Mouse (Mus musculus) heart, postnatal 25 days (tissue): ENCODE data around the gene Lyrm4. TPM values are rescaled to one million over a fixed set of nuclear protein-coding genes. Genes with fewer than 3 reads are reported as not detected.

ENCODE experiments used
- DNase-seq: peaks from one replicate; pipeline ENCODE4 v3.0.0; 2022; ENCODE audit warnings: low spot score
- intact Hi-C: fragments of 180-260 bp; cut with DNase I; formaldehyde crosslinking; loops from one replicate; pipeline ENCODE4 v1.15.1; 2025
- total RNA-seq, 2 experiments: library from RNA; stranded (reverse); gene quantifications; 2 replicates each; pipeline ENCODE4 v1.2.3; 2021

The Lyrm4 gene
- 10 to 100 TPM in 1 of 2 experiments, 1 to 10 TPM in 1; 8.3 to 10.2 TPM for total RNA-seq

DNA sequence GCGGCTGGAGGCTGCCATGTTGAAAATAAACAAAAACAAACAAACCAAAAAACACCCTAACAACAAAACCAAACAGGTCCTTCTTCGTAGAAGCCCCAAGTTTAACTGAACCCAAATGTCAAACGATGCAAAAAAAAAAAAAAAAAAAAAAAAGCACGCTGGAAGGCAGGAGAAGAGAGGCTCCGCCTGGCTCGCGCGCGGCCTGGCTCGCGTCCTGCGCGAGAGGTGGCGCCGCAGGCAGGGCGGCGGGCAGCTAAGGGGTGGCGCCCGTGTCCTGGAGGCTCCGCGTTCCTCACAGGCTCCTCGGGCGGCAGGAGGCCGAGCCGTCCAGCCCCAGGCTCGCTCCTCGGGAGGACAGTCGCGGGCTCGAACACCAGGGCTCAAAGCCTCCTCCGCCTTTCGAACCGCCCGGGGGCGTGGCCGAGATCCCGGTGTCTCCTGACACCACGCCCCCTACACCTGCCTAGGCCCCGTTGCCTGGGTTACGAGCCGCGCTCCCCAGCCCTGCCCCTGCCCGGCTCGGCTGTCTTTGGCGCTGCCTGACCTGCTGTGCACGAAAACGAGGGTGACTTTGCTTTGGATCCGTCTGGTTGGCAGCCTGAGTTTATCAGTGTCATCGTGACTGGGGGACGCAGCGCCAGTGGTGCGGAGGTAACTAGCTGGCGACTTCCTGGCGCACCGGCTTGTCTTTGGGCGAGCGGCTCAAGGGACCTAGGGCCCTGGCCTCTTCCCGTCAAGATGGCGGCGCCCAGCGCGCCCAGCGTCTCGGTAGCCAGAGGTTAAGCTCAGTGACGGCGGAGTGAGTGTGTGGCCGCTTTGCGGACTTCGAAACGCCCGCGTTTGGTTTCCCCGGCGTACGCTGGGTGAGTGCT is at the start of gene Lyrm4, which contains the start of gene Fars2:
TSS of gene Lyrm4 (minus strand) at position 384 of the 872 bp plus-strand sequence.
TSS of gene Fars2 (plus strand) at position 270 of the 872 bp plus-strand sequence.
- peak; percentile 92 for DNase-seq
- intact Hi-C loops = loop anchor here (5.0 to 10.0 kb wide), 2 partner anchors 100 to 157 kb away; no protein-coding TSS in a partner anchor

- DNase-seq = no peak
These were observed 46.6 kb upstream of the Lyrm4 start for GRCm38 (mm10) chr13:36163898-36164297.

GRCm38 (mm10) chr13:36163411-36163810 is 46.1 kb upstream of the Lyrm4 start:
- intact Hi-C loops = no loop called here
- DNase-seq = no peak

More at GRCm38 (mm10) chr13:36163898-36164297, 46.6 kb upstream of the Lyrm4 start:
- intact Hi-C loops = no loop called here

DNA sequence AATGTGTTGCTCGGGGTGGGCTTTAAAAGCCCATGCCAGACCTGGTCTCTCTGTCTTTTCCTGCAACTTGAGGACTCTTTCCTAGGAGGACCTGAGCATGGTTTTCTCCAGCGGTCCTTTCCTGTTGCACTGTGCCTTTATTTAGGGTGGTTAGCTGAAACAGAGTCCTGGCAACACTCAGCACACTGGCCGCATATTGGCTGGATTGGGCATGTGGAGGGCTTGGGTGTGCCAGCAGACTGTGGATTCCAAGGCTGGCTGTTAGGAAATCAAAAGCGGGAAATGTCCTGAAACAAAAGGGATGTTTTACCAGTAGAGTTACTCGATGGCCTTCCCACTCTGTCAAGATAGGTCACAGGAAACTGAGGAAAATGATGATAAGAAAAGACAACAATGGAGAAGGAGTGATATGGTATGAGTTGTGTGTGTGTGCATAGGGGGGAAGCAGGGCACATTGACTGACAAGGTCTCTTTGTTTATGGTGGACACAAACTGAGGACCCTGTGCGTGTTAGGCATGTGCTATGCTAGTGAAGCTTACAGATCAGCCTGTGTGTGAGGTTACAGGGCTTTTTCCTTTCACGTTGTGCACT is 39.1 kb upstream of the Lyrm4 start:
- intact Hi-C loops = no loop called here
- no peak for DNase-seq

DNA sequence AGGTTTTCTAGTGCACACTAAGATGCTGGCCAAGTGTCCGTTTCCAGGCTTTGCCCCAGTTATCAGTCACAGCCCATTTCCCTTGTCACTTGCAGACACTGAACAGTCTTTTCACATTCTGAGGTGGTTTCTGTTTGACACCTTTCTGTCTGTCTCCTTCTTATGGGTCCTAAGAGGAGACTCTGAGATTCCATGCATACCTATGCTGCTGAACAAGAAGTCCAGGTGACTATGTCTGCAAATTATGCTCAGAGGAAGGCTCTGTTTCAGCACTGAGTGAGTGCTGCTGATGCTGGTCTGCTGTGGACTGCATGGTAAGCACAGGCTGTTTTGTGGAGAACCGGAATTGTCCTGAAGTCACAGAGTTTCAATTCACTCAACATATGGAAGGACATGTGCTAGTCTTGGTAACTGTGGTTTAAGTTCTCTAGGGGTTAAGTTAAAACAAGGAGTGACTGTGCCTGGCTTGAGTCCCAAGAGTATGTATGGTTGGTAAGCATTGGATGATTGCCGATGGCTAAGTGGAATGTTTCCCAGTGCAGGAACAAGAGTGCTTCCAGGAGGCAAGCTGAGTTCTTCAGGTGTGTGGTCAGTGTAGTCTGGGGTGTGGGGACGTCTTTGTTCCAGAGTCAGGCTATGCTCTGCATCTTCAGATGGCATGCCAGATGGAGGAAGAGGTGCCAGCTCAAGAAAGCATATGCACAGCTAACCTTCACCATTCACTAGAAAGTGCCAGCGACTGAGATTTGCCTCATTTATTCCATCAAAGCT is 35.6 kb upstream of the Lyrm4 start:
- intact Hi-C loops = no loop called here
- DNase-seq = no peak

DNA sequence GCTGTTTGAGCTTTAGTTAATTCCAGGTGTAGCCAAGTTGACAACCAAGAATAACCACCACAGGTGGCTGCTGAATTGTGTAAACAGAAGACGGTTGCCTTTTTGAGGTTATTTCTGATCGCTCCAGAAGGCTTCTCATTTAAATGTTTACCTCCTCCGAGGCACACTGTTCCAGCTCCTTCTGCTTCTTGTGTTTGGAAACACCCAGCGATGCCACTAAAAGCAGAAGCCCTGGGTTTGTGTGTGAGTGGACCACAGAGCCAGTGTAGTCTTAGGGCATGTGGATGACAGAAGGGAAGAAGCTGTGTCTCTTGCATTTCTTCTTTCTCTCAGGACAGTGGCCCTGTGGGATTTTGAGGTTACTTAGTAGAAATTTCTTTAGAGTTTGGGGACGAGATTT is 32.9 kb upstream of the Lyrm4 start:
- no peak for DNase-seq
- intact Hi-C loops = no loop called here

- intact Hi-C loops = no loop called here
These were observed 32.0 kb upstream of the Lyrm4 start for GRCm38 (mm10) chr13:36149175-36149939.

GRCm38 (mm10) chr13:36145601-36146000 is 28.3 kb upstream of the Lyrm4 start:
- DNase-seq = no peak
- intact Hi-C loops = no loop called here

More at GRCm38 (mm10) chr13:36149175-36149939, 32.0 kb upstream of the Lyrm4 start:
- DNase-seq = no peak

DNA sequence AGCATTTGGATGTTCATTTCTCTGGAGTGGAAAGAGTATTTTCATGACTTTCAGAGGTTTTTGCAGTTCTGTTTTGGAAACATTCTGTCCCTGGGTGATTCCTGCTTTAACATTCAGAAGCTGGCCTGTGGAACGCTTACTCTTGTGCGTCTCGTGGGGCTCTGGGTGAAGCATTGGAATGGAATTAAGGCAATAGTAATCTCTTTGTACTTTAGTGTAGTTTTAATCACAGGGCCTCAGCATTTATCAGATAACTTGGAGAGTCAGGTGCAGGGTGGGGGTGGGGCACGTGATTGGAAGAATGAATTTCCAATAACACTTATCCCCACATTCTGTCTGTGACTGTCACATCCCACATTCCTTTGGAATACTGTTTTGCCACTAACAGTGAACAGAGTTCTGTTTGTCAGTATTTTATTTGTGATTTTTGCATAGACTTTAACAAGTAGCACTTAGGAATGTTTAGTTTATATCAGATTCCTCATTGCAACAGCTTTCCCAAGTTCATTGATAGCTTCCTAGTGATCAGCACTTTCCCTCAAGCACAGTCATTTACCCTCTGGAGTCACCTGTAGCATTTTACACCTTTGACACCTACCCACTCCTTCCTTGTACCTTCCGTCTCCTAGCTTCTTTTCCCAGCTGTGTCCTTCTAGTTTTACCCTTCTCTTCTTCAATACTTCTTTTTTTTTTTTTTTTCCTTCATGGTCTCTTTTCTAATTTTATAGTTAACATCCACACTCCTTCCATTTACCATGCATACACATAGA is 23.1 kb upstream of the Lyrm4 start:
- intact Hi-C loops = no loop called here
- DNase-seq = no peak

DNA sequence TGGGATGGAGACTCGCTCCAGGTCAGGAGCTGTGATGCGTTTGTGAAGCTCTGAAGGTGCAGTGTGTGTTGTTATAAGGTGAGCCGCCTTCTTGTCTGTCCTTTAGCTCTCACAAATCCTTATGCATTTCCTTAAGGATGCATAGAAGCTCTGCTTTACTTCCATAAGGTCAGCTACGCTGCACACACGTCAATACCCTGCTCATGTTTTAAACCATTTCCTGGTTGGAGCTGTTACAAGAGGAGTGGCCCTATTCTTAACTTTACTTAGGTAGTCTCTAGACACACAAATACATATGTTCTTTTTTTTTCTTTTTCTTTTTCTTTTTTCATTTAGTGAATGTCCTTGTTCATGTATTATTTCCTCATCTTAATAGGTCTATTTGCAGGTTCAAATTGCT is 22.4 kb upstream of the Lyrm4 start:
- no peak for DNase-seq
- intact Hi-C loops = no loop called here

GRCm38 (mm10) chr13:36131992-36132649 is 14.8 kb upstream of the Lyrm4 start:
- DNase-seq = no peak
- intact Hi-C loops = no loop called here

- no peak for DNase-seq
- intact Hi-C loops = no loop called here
These were observed 14.1 kb upstream of the Lyrm4 start for GRCm38 (mm10) chr13:36131401-36131800.

DNA sequence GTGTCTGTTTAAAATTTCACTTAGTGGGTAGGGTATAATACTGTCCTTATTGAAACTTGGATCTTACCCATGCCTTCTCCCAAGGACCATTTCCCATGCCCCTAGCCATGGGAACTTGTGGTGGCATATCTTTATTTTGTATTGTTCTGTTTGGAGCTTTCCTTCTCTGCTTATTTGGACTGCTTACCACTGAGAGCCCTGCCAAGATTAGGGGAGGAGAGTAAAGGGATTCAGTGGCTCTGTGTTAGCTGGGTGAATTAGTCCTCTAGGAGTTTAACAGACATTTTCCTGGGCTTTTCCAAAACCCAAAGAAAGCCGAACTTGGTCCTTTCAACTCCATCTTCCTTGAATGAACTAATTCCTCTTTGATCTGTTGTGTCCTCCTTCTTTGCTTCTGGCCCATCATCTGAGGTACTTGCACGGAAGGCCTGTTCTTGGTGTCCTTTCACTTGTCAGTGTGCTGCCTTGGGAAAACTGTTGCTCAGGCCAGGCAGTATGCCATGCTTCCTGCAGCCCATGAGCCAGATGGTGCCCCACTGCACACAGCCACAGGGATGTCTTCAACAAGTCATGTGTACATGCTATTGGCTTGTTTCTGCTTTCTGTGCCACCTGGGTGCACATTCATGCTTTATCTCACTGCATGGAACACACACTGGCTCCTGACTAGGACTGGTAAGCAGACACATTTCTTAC is 12.2 kb upstream of the Lyrm4 start:
- DNase-seq = no peak
- intact Hi-C loops = no loop called here

DNA sequence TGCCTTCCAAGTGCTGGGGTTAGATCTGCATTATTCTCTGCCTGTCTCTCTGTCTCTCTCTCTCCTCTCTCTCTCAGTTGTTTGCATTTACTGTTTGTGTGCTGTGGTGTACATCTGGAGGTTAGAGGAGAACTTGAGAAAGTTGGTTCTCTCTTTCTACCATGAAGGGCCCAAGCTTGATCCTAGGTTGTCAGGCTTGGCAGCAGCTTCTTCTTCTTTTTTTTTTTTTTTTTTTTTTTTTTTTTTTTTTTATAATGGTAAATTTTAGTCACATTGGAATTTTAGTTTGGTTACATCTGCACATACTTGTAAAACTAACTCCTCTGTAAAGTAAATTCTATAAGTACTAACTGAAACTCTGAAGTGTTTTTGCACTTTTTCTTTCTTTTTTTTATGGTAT is 3.3 kb upstream of the Lyrm4 start:
- DNase-seq = no peak
- intact Hi-C loops = no loop called here

DNA sequence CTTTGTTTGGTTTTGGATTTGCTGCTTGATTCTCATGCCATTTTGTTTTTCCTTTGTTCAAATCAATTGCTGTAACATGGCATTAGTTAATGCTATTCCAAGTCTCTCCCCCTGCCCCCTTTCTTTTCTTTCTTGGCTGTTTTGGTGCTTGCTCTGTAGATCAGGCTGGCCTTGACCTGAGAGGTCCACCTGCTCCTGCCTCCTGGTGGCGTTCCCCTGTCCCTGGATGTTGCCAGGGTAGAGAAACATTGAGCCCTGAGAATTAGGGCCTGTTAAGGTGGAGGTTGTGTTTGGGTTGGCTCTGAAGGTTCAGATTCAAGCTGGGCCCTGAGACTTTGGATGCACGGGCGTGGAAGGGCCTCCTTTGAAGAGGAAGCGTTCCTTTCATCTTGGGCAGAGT is 2.4 kb upstream of the Lyrm4 start:
- intact Hi-C loops = loop anchor here (5.0 to 10.0 kb wide), 2 partner anchors 102 to 155 kb away; no protein-coding TSS in a partner anchor
- no peak for DNase-seq

DNA sequence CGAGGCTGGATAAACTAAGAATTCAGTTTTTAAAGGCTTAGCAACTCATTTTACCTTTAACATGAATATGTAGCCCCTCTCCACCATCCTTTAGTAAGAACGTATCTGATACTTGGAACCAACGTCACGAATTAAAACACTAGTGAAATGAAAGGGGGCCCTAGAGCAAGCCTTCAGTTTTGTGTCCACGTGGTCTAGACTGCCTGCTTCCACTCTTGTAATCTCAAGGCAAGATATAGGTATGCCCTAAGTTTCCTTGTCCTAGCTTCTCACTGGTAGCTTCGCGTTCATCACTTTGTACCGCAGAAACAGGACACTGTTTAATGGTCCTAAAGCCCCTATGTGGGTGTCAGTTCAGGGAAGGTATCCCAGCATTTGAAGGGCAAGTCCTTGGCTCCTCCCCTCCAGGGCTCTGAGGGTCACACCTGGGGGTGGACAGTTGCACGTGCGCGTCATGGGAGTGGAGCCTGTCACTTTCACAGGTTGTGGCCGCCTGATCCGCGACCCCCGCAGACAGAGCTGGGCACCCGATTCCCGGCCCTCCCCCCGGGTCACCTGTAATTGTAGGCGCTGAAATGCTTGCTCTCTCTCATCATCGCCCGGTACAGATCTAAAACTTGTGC is 695 bp downstream of the Lyrm4 start:
- intact Hi-C loops = loop anchor here (5.0 to 10.0 kb wide), 2 partner anchors 99 to 158 kb away; no protein-coding TSS in a partner anchor
- no peak for DNase-seq

DNA sequence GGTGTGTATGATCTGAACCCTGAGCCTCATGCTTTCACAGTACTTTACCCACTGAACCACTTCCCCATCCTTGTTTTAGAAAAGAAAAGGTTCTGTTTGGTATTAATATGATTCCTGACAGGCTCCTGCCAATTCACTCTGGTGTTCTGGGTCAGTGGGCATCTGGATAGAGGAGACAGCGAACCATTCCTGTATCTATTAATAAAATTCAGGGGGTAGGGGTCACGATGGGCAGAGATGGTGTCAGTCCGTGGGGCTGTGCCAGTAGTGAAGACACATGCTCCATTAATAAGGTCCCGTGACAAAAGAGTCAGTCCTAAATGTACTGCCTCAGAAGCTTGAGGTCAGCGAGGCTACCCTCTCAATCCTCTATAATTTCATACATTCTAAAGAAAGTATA is 4.1 kb downstream of the Lyrm4 start:
- intact Hi-C loops = loop anchor here (10.0 kb wide), 1 partner anchor 162 kb away; no protein-coding TSS in a partner anchor
- no peak for DNase-seq
